Mouse (Mus musculus) heart, postnatal 4 days (tissue): ENCODE results near the gene Ccdc115. TPM values are rescaled to one million over a fixed set of nuclear protein-coding genes. Genes with fewer than 3 reads are reported as not detected.

Experiments used
- microRNA-seq, 2 experiments: library from miRNA; unstranded; fragments of <30 nt; microRNA quantifications; one replicate each; pipeline ENCODE4 v1.2.0; 2021 to 2022
- total RNA-seq, 2 experiments: library from RNA; stranded (reverse); gene quantifications; 2 replicates each; pipeline ENCODE4 v1.2.3; 2021

Gene Ccdc115
- total RNA-seq, 2 experiments from 2014 or later: 16.4 to 19.9 TPM

Small RNA genes within 50 kb of the gene (microRNA-seq; reads per million reads assigned to microRNA genes)
- 0 to 0.82 reads per million in 2 experiments for gene Mir5103

Other genes with a start within 250 kb of the Ccdc115 start
- gene Imp4, start 179 bp upstream of the Ccdc115 start, total RNA-seq: 10 to 100 TPM; 43.4 to 46.3 TPM
- gene Ptpn18, start 20.1 kb upstream of the Ccdc115 start, total RNA-seq: 1 to 10 TPM; 7.8 to 9.3 TPM
- gene Prss39, start 58.7 kb upstream of the Ccdc115 start, total RNA-seq: not detected
- not detected for gene Cfc1, start 96.0 kb upstream of the Ccdc115 start, total RNA-seq
- gene Prss40, start 121.3 kb upstream of the Ccdc115 start, total RNA-seq: not detected
- gene Amer3, start 140.0 kb upstream of the Ccdc115 start, total RNA-seq: not detected